Mouse (Mus musculus): ENCODE data around the gene Elk4. TPM values are rescaled to one million over a fixed set of nuclear protein-coding genes. Genes with fewer than 3 reads are reported as not detected.

The Elk4 gene
- polyA plus RNA-seq, 1 experiment: 33.7 TPM

- Histone ChIP-seq H3K27me3 (ENCODE audit: control insufficient read depth, insufficient read depth, low read length, poor library complexity, severe bottlenecking) (no peaks in the 10 kb centered on the region), H3K4me3 (ENCODE audit: low read depth, low read length) (no peak overlapping the region)
Observed at GRCm38 (mm10) chr1:131970661-131971520, 36.5 kb upstream of the Elk4 start.

GRCm38 (mm10) chr1:131971771-131972497, 35.5 kb upstream of the Elk4 start:
- no peak for TF ChIP-seq EP300 (IDR thresholded peaks at IDR 0.05; ENCODE audit: insufficient read depth, low read depth, low read length)
- TF ChIP-seq POLR2A (IDR thresholded peaks at IDR 0.05; ENCODE audit: insufficient read depth, low read length): no peak
- H3K9me3 ChIP-seq (replicated peaks; ENCODE audit: control insufficient read depth, insufficient read depth, low read length, poor library complexity, severe bottlenecking): no peaks in the 10 kb centered on the region
- no peak overlapping the region for H3K9ac ChIP-seq (ENCODE audit: low read depth, poor library complexity, severe bottlenecking)
- no peaks in the 10 kb centered on the region for H3K36me3 ChIP-seq (ENCODE audit: control insufficient read depth, insufficient read depth, low read length, poor library complexity, severe bottlenecking)
- no peaks in the 10 kb centered on the region for H3K27me3 ChIP-seq (ENCODE audit: control insufficient read depth, insufficient read depth, low read length, poor library complexity, severe bottlenecking)
- H3K4me3 ChIP-seq (ENCODE audit: low read depth, low read length): no peak overlapping the region
- no peak overlapping the region for H3K27ac ChIP-seq (ENCODE audit: insufficient read depth, low read length)
- H3K4me1 ChIP-seq (ENCODE audit: control insufficient read depth, insufficient read depth, low read length): peaks cover 6% of the 10 kb centered on the region

More at GRCm38 (mm10) chr1:131970661-131971520, 36.5 kb upstream of the Elk4 start:
- TF ChIP-seq EP300 (IDR thresholded peaks at IDR 0.05; ENCODE audit: insufficient read depth, low read depth, low read length) (peak; percentile 55; the same call in 1 of the 2 replicates), CTCF (IDR thresholded peaks at IDR 0.05; ENCODE audit: low read depth, low read length) (no peak)
- Histone ChIP-seq H3K36me3 (ENCODE audit: control insufficient read depth, insufficient read depth, low read length, poor library complexity, severe bottlenecking) (no peaks in the 10 kb centered on the region), H3K27ac (ENCODE audit: insufficient read depth, low read length) (no peak overlapping the region), H3K9me3 (replicated peaks; ENCODE audit: control insufficient read depth, insufficient read depth, low read length, poor library complexity, severe bottlenecking) (no peaks in the 10 kb centered on the region), H3K4me1 (ENCODE audit: control insufficient read depth, insufficient read depth, low read length) (peaks cover 6% of the 10 kb centered on the region), H3K9ac (ENCODE audit: low read depth, poor library complexity, severe bottlenecking) (no peak overlapping the region)

DNA sequence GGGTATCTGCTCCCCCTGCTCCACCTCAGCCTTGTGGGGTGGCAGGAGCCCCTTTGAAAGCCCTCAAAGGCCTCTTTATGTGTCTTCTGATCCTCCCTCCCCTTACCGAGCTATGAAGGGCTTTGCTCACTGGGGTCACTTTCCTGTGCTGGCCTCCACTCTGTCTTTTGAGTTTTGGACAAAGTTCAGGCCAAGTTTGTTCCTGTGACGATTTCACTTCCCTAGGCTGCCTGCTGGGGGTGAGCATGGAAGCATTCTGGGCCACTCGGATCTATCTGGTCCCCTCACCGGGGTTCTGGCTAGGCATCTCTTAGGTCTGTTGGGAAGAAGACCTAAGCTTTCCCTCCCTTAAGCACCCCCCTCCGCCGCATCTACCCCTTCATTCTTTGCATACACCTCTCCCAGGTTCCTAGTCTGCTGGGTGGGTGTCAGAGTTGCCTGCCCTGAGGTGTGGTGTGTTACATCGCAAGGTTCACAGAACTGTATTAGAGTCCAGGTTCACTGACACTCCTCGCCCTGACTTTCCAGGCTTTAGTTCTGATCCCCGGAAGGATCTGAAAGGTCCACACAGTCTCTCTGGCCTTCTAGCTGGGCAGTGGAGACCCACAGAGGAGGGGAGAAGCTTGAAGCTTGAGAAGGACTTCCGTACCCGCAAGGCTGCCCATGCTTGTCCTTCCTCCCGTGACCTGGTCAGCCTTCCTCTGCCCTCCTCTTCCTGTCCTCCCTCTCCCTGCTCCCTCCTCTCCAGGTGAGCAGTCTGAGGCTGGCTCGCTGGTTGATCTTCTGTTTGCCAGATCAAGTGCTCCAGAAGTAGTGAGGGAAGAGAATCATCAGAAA, 34.7 kb upstream of the Elk4 start:
- no peak overlapping the region for H3K27ac ChIP-seq (ENCODE audit: insufficient read depth, low read length)
- no peaks in the 10 kb centered on the region for H3K27me3 ChIP-seq (ENCODE audit: control insufficient read depth, insufficient read depth, low read length, poor library complexity, severe bottlenecking)
- no peak for TF ChIP-seq POLR2A (IDR thresholded peaks at IDR 0.05; ENCODE audit: insufficient read depth, low read length)
- no peak for TF ChIP-seq EP300 (IDR thresholded peaks at IDR 0.05; ENCODE audit: insufficient read depth, low read depth, low read length)
- no peak for TF ChIP-seq CTCF (IDR thresholded peaks at IDR 0.05; ENCODE audit: low read depth, low read length)
- H3K4me3 ChIP-seq (ENCODE audit: low read depth, low read length): no peak overlapping the region
- no peaks in the 10 kb centered on the region for H3K9me3 ChIP-seq (replicated peaks; ENCODE audit: control insufficient read depth, insufficient read depth, low read length, poor library complexity, severe bottlenecking)
- H3K36me3 ChIP-seq (ENCODE audit: control insufficient read depth, insufficient read depth, low read length, poor library complexity, severe bottlenecking): no peaks in the 10 kb centered on the region
- no peak overlapping the region for H3K9ac ChIP-seq (ENCODE audit: low read depth, poor library complexity, severe bottlenecking)
- peaks cover 6% of the 10 kb centered on the region for H3K4me1 ChIP-seq (ENCODE audit: control insufficient read depth, insufficient read depth, low read length)

DNA sequence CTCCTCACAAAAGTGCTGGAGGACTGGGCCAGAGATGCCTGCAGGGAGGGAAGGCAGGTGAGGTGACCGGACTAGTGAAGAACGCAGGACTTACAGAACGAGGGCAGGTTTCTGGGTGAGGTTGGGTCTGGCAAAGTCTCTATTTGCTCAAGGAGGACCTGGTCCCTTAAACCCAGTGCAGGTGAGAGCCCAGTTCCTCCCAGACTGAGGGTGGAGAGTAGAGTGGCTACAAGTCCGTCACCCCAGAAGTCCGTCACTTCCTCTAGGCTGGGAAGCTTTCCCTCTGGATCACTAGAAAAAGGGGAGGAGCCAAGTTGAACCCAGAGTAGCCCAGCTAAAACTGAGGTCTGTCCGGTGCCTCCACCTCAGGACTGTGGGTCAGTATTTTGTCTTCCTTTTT, 33.4 kb upstream of the Elk4 start:
- H3K4me1 ChIP-seq (ENCODE audit: control insufficient read depth, insufficient read depth, low read length): peaks cover 6% of the 10 kb centered on the region
- H3K27me3 ChIP-seq (ENCODE audit: control insufficient read depth, insufficient read depth, low read length, poor library complexity, severe bottlenecking): no peaks in the 10 kb centered on the region
- H3K27ac ChIP-seq (ENCODE audit: insufficient read depth, low read length): no peak overlapping the region

DNA sequence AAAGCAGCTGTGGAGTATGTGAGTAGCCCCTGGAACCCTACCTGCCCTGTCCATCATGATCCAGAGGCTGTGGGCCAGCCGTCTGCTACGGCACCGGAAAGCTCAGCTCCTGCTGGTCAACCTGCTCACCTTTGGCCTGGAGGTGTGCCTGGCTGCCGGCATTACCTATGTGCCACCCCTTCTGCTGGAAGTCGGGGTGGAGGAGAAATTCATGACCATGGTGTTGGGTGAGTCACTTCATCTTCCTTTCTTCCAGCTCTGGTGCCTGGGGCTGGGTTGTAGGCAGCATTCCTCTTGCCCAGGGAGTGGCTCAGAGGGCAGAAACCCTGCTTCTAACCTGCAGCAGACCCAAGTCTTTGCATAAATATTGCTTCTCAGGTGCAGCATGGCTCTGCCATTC, 30.5 kb upstream of the Elk4 start:
- H3K27ac ChIP-seq (ENCODE audit: insufficient read depth, low read length): no peak overlapping the region
- TF ChIP-seq EP300 (IDR thresholded peaks at IDR 0.05; ENCODE audit: insufficient read depth, low read depth, low read length) (no peak), POLR2A (IDR thresholded peaks at IDR 0.05; ENCODE audit: insufficient read depth, low read length) (no peak), CTCF (IDR thresholded peaks at IDR 0.05; ENCODE audit: low read depth, low read length) (no peak)
- no peaks in the 10 kb centered on the region for H3K9me3 ChIP-seq (replicated peaks; ENCODE audit: control insufficient read depth, insufficient read depth, low read length, poor library complexity, severe bottlenecking)
- no peak overlapping the region for H3K9ac ChIP-seq (ENCODE audit: low read depth, poor library complexity, severe bottlenecking)
- no peaks in the 10 kb centered on the region for H3K36me3 ChIP-seq (ENCODE audit: control insufficient read depth, insufficient read depth, low read length, poor library complexity, severe bottlenecking)
- no peaks in the 10 kb centered on the region for H3K27me3 ChIP-seq (ENCODE audit: control insufficient read depth, insufficient read depth, low read length, poor library complexity, severe bottlenecking)
- no peak overlapping the region for H3K4me3 ChIP-seq (ENCODE audit: low read depth, low read length)
- H3K4me1 ChIP-seq (ENCODE audit: control insufficient read depth, insufficient read depth, low read length): peaks cover under 1% of the 10 kb centered on the region

More for the DNA sequence above, 33.4 kb upstream of the Elk4 start:
- TF ChIP-seq POLR2A (IDR thresholded peaks at IDR 0.05; ENCODE audit: insufficient read depth, low read length): no peak
- no peak for TF ChIP-seq CTCF (IDR thresholded peaks at IDR 0.05; ENCODE audit: low read depth, low read length)
- no peak for TF ChIP-seq EP300 (IDR thresholded peaks at IDR 0.05; ENCODE audit: insufficient read depth, low read depth, low read length)
- Histone ChIP-seq H3K9ac (ENCODE audit: low read depth, poor library complexity, severe bottlenecking) (no peak overlapping the region), H3K36me3 (ENCODE audit: control insufficient read depth, insufficient read depth, low read length, poor library complexity, severe bottlenecking) (no peaks in the 10 kb centered on the region), H3K9me3 (replicated peaks; ENCODE audit: control insufficient read depth, insufficient read depth, low read length, poor library complexity, severe bottlenecking) (no peaks in the 10 kb centered on the region), H3K4me3 (ENCODE audit: low read depth, low read length) (no peak overlapping the region)

Measured in ES-Bruce4 (cell line).